Mouse (Mus musculus): Measurements from ENCODE around the gene Rubcn.

- TF ChIP-seq POLR2A (IDR thresholded peaks at IDR 0.05; ENCODE audit: low read depth, low read length) (no peak), CTCF (IDR thresholded peaks at IDR 0.05; ENCODE audit: borderline replicate concordance, insufficient read depth, low read length) (no peak)
Observed at GRCm38 (mm10) chr16:32807408-32808185, 70.0 kb downstream of the Rubcn start.
